Mouse (Mus musculus) CH12.LX (cell line): ENCODE measurements around the gene Cmss1.

Experiments
- CTCF ChIP-seq, 2 experiments: IDR thresholded peaks in 1 of 2; conservative IDR thresholded peaks in 1 of 2; 2 replicates each; pipeline ENCODE4 v1.5.1; 2011 to 2012; ENCODE audit warnings: low read depth in 2 of 2, low read length in 2 of 2, improper control_type of control experiment in 1 of 2, inconsistent platforms in 1 of 2, mild to moderate bottlenecking in 1 of 2, moderate library complexity in 1 of 2
- EP300 ChIP-seq: IDR thresholded peaks from 2 replicates; pipeline ENCODE4 v1.6.1; 2011; ENCODE audit warnings: low read length, improper control_type of control experiment
- JUND ChIP-seq: conservative IDR thresholded peaks from 2 replicates; pipeline ENCODE4 v1.6.1; 2011; ENCODE audit warnings: low read depth, low read length, improper control_type of control experiment

- TF ChIP-seq CTCF (conservative IDR thresholded peaks at IDR 0.05 in 1 of 2, IDR thresholded peaks at IDR 0.05 in 1 of 2; ENCODE audit: low read depth in 2 of 2, low read length in 2 of 2): no peak
- TF ChIP-seq EP300: no peak
- no peak for TF ChIP-seq JUND
Measured at GRCm38 (mm10) chr16:57504728-57505127, 101.9 kb downstream of the Cmss1 start.
